Mouse (Mus musculus): ENCODE measurements around the gene Gm14137.

The Gm14137 gene

DNA sequence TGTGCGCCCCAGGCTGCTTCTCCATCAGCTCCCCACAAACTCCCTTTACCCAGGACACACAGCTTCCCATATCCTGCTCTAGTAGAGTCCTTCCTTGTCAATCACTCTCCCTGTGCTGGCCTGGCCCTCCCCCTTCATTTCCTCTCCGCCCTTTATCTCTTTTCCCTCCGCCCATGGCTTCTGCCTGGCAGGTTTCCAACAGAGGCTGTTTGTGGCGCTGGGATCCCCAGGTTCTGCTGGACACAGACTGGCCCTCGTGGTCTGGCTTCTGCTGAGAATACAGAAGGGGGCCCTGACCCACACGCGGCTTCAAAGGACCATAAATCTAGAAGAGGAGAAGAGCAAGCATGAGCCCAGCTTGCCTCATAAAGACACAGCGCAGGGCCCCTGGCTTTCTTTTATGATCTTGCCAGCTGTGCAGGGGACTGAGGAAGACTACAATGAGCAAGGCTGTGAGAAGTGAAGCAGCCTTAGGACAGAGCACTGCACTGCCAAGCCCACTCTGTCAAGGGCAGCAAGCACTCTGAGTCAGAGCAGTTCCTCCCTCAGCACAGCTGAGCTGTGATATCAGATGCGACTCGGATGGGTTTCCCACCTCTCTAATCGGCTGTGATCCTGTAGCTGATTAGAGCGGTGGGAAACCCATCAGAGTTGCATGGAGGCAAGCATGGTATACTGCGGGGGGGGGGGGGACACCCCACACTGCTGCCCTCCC lies 1.3 kb upstream of the Gm14137 start:
- peak; percentile 38 for DNase-seq (ENCODE audit: low spot score)

GRCm38 (mm10) chr2:119174866-119175265 lies 557 bp downstream of the Gm14137 start:
- no peak for DNase-seq (ENCODE audit: low spot score)

GRCm38 (mm10) chr2:119175614-119176013 lies 1.3 kb downstream of the Gm14137 start:
- DNase-seq (ENCODE audit: low spot score): no peak

- no peak for DNase-seq (ENCODE audit: low spot score)
Measured at GRCm38 (mm10) chr2:119176761-119177160, 2.5 kb downstream of the Gm14137 start.

DNA sequence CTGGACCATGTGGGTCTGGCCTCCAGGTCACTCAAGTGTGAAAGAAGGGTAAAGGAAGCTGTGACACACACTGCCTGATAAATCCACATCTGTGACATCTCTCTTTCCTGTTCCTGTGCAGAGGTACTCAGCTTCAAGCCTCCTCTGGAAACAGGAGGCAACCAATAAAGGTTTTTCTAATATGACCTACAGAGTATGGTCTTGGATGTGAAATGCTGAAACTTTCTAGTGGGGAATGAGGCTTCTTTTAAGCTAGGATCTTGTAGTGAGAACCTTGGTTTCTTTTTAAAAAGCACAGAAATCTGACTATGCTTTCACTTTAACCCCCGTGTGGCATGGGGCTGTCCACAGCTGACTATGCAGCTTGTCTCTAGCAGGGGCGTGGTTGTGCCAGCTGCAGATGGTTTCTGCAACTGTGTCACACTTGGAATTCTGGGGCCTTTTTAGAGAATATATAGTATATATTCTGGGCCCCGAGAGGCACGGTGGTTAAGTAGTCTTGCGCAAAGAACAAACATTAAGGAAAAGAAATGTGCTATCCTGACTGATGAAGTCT lies 3.2 kb downstream of the Gm14137 start:
- no peak for DNase-seq (ENCODE audit: low spot score)

DNA sequence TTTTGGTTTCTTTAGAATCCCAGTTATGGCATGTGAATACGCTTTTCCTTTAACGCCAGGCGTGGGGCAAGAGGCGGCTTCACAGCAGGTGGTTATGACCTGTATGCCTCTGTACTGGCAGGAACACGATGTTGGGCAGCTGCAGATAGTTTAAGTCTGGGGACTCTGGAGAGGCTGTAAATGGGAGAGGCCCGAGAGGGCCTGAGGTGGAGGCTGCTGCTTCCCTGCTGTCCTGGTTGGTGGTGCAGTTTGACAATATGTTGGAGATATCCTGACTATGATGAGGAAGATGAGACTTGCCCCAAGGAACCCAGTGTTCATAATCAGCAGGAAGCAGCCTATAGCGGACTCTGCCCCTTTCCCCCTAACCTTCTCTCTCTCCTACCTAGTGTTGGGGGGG lies 8.6 kb downstream of the Gm14137 start:
- no peak for DNase-seq (ENCODE audit: low spot score)

DNA sequence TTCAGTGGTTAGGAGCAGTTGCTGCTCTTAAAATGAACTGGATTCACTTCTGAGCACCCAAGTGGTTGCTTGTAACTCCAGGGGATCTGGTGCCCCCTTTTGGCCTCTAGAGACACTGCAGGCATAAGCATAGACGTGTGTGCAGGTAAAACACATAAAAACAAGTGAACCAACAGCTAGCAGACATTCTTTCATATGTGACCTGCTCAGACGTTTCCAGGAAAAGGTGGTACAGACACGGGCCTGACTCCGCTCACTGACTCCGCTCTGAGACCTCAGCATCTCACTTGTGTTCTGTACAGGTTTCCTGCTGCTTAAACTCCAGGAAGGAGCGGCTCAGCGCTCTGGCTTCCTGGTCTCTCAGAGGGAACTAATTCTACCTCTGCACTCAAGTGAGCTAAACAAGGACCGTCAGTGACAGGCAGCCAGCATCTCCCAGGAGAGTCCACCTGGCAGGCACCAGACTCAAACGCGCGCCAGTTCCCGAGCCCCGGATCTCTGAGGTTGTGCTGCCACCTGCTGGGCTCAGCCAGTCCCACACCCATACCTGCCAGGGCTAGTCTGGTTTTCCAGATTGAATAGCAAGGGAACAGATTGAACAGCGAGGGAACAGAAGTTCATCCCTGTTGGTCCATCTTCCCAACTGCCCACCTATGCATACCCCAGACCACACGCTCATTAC lies 14.9 kb downstream of the Gm14137 start:
- peak; percentile 78 for DNase-seq (ENCODE audit: low spot score)

DNA sequence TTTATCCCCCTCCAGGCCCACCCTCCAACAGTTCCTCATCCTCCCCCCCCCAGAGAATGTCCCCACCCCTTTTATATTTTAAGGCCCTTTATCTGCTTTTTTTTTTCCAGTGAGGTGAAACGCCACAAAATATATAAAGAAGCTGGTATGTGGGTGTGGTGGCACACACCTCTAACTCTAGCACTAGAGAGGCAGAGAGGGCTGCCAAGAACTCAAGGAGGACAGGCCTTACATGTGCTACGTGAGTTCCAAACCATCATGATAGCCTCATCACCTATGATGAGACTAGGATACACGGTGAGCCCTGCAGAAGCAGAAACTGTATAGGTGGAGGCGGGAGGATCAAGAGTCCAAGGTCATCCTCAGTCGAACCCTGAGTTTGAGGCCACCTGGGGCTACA lies 16.7 kb downstream of the Gm14137 start:
- DNase-seq (ENCODE audit: low spot score): no peak

- no peak for DNase-seq (ENCODE audit: low spot score)
Measured at GRCm38 (mm10) chr2:119194140-119194539, 19.8 kb downstream of the Gm14137 start.

DNA sequence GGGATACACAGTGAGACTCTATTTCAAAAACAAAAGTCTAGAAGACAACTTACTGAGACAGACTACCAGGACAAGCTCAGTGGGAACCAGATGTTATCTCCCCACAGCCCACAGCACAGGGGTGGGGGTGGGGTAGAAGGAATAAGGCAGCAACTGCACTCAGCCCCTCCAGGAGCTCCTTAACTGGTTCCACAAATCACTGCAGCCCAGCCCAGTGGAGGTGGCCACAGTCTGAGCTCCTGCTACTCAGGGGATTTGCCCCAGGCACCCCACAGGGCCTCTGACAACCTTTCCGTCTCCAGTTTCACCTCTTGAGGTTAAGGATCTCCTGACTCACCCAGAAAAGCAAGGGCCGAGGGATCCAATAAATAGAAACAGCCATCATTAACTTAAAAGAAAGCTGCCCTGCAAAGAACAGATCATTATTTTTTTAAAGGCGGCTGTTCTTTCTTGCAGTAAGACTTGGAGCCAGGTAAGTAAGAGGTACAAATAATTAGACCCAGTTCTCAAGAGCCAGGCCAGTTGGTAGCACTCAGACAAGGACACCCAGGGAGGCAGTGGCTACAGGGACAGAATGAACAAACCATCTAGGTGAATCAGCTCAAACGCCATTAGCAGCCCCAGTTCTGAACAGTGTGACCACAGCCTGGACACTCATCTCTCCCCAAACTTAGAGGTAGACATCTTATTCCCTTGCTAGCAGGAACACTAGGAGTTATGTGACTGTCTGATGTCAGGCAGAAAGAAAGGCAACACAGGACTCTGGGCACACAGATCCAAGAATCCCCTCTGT lies 22.2 kb downstream of the Gm14137 start:
- no peak for DNase-seq (ENCODE audit: low spot score)

- DNase-seq (ENCODE audit: low spot score): no peak
Measured at GRCm38 (mm10) chr2:119197493-119197892, 23.2 kb downstream of the Gm14137 start.

DNA sequence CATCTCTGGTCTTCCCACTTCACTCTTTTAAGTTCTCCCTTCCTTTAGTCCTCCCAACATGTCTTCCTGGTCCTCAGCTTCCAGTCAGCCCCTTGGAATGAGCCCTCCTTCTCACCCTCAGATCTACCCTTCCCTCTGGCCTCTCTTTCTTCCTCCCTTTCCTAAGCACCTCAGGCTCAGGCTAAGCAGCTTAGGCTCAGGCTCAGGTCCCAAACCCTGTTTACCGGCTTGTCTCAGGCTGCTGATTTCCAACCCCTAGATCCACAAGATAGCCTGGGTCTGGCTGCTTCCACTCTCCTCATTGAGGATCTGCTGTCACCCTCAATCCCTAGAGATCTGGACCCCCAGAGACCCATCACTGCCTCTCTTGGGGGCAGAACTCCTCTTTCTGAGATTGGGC lies 23.7 kb downstream of the Gm14137 start:
- DNase-seq (ENCODE audit: low spot score): no peak

DNA sequence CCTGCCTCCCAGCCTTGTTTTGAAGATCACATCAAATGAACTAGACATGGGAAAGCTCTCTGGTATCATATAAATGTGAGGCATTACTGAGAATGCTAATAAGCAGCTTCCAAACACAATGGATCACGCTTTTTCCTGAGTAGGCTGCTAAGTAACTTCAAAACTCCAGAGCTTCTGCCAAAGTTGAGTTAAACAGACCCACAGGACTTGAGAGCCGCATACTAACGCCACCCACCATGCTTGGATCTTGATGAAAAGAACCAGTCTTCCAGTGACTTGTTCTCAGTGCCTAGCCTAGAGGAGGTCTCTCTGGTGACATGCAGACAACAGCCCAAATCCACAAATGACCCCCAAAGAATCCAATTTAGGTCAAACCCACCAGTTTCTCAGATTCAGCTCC lies 24.6 kb downstream of the Gm14137 start:
- no peak for DNase-seq (ENCODE audit: low spot score)

- DNase-seq (ENCODE audit: low spot score): no peak
Measured at GRCm38 (mm10) chr2:119202914-119203453, 28.7 kb downstream of the Gm14137 start.

DNA sequence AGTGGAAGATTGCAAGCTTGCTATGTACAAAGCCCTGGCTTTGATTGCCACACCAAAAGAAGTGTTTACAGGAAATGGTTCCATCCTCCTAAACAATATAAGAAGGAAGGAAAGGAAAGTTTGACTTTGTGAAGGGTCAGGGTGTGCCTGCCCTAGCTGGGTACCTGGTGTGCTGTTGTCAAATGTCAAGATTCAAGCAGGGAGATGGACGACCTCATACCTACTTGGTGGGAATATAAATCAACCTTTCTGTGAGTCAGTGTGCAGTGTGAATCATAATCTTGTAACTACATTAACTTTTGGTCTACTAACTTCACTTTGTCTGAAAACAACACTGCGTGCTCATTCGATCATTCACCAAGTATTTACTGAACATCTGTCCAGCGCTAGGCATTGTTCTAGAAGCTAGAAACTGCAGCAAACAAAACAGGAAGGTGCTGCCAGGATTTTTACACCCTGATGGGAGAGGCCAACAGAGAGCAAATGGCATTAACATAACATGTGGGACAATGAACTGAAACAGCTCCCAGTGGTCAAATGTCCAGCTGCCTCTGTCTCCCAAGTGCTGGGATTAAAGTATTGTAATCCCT lies 29.7 kb downstream of the Gm14137 start:
- DNase-seq (ENCODE audit: low spot score): no peak

DNA sequence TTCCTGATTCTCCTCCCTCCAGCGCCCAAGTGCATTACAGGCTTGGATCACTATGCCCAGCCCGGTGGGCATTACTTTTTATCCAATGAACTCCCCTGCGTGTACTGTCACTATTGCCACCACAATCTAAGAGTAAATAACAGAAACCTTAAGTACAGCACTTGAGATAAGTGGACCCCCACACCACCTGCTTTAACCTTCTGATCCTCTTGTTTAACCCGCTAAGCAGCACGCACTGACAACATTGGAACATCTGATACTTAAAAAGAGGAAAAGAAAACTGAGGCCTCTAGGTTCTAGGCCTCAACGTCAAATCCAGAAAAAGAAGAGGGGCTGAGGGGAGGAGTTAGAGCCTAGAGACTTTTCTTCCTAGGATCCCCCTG lies 33.6 kb downstream of the Gm14137 start:
- DNase-seq (ENCODE audit: low spot score): no peak

- DNase-seq (ENCODE audit: low spot score): peak; percentile 92
Measured at GRCm38 (mm10) chr2:119208344-119209175, 34.3 kb downstream of the Gm14137 start, which contains the start of the genes Zfyve19 and Dnajc17. Gene Zfyve19 (plus strand): TSS chr2:119208617. Gene Dnajc17 (minus strand): TSS chr2:119208795.

DNA sequence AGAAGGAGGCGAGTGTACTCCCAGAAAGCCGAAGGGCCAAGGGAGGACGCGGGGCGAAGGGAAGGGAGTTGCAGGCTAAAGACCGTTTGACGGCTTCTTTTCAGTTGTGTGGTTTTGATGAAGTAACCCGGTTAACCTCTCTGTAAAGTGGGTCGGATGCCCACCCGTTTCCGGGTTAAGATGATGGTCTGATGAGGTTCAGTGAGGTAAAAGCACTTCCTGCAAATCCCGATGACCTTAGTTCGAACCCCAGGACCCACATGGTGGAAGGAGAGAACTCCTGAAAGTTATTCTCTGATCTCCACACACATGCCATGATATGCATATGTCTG lies 34.8 kb downstream of the Gm14137 start:
- no peak for DNase-seq (ENCODE audit: low spot score)

All from spleen, adult 12 weeks (tissue).